Mouse (Mus musculus): ENCODE measurements at regions not wholly inside any gene's neighbourhood (a gene's known extent, or its start where the extent isn't known, plus 50 kb on each side); places are given as distances from the start of the nearest gene placed in this dataset.

- TF ChIP-seq POLR2A (IDR thresholded peaks at IDR 0.05; ENCODE audit: extremely low read depth, insufficient read depth, low read length) (no peak), CTCF (IDR thresholded peaks at IDR 0.05; ENCODE audit: extremely low read depth, insufficient read depth, low read length) (no peak)
These were observed 71.8 kb upstream of the Cpsf6 start for GRCm38 (mm10) chr10:117451396-117452185.
